In genomic region chr11:78803587-78804316, GRCm38 (mm10) we compare ENCODE assay signal across 11 mouse cellular contexts. TPM values are rescaled to one million over a fixed set of nuclear protein-coding genes. Genes with fewer than 3 reads are reported as not detected.
DNase-seq lines count a peak whose midpoint lies in the region; ATAC-seq and TF ChIP-seq lines count a peak whose summit lies in the region.
"Had no signal": no experiment of that assay in that cellular context is flagged by ENCODE, and none has a peak within 500 bp of the region (broad histone marks: within the 10 kb centered on the region; RNA-seq: fewer than 3 reads in every experiment).

No protein-coding gene starts in this region.

- WGBS in hindbrain, embryonic 10.5 days: 68% methylated on average over 14 of the region's 14 CpGs
- 66% methylated on average over 14 of the region's 14 CpGs for WGBS in hindbrain, embryonic 11.5 days
- WGBS in heart, embryonic 12.5 days: 56% methylated on average over 14 of the region's 14 CpGs
- 47% methylated on average over 14 of the region's 14 CpGs for WGBS in liver, postnatal 0 days (ENCODE audit: insufficient replicate concordance)

- no peaks in the 10 kb centered on the region for H3K36me3 ChIP-seq in hindbrain, embryonic 10.5 days
- no peaks in the 10 kb centered on the region for H3K36me3 ChIP-seq in hindbrain, embryonic 11.5 days (ENCODE audit: control insufficient read depth, insufficient read depth, low read length)
- H3K36me3 ChIP-seq in heart, embryonic 12.5 days: no peaks in the 10 kb centered on the region
- H3K36me3 ChIP-seq in liver, postnatal 0 days (replicated peaks; ENCODE audit: insufficient read depth, low read length): no peaks in the 10 kb centered on the region
- H3K36me3 ChIP-seq: stomach, embryonic 15.5 days had no signal

- 0 out of 2 replicates have a peak overlapping the region, but pooled peaks have one; percentile 4 for H3K27ac ChIP-seq in hindbrain, embryonic 10.5 days
- no peak overlapping the region for H3K27ac ChIP-seq in hindbrain, embryonic 11.5 days (ENCODE audit: low read depth, low read length)
- peak overlapping the region; percentile 50; the same call in 1 of the 2 replicates for H3K27ac ChIP-seq in heart, embryonic 12.5 days (ENCODE audit: poor library complexity, severe bottlenecking)
- H3K27ac ChIP-seq in liver, postnatal 0 days (ENCODE audit: low read depth): no peak overlapping the region
- H3K27ac ChIP-seq: macrophage; stomach, embryonic 15.5 days had no signal

- no peak for DNase-seq in hindbrain, embryonic 10.5 days (ENCODE audit: low spot score)
- no peak for DNase-seq in hindbrain, embryonic 11.5 days (ENCODE audit: low spot score)
- DNase-seq in MN1 (ENCODE audit: low spot score): peak; percentile 82
- peak; percentile 54 for DNase-seq in cerebellum, adult 9-11 months
- peak; percentile 35 for DNase-seq in liver, postnatal 0 days
- DNase-seq in testis, postnatal 10 days (ENCODE audit: low spot score): peak; percentile 89
- DNase-seq in thymus, postnatal 0 days (ENCODE audit: low spot score): no peak

- H3K4me3 ChIP-seq in hindbrain, embryonic 10.5 days: no peak overlapping the region
- no peak overlapping the region for H3K4me3 ChIP-seq in hindbrain, embryonic 11.5 days (ENCODE audit: low read depth, low read length)
- H3K4me3 ChIP-seq in heart, embryonic 12.5 days: no peak overlapping the region
- no peak overlapping the region for H3K4me3 ChIP-seq in liver, postnatal 0 days (ENCODE audit: low read depth, low read length)
- H3K4me3 ChIP-seq: erythroblast, embryonic 14.5 days; stomach, embryonic 15.5 days had no signal

- peaks cover 30% of the 10 kb centered on the region for H3K27me3 ChIP-seq in hindbrain, embryonic 10.5 days (ENCODE audit: insufficient read depth, poor library complexity, severe bottlenecking)
- no peaks in the 10 kb centered on the region for H3K27me3 ChIP-seq in hindbrain, embryonic 11.5 days (ENCODE audit: control insufficient read depth, insufficient read depth, low read length)
- no peaks in the 10 kb centered on the region for H3K27me3 ChIP-seq in heart, embryonic 12.5 days (replicated peaks)
- no peaks in the 10 kb centered on the region for H3K27me3 ChIP-seq in liver, postnatal 0 days (ENCODE audit: insufficient read depth, low read length)
- H3K27me3 ChIP-seq: stomach, embryonic 15.5 days had no signal

- H3K9me3 ChIP-seq in hindbrain, embryonic 10.5 days: no peaks in the 10 kb centered on the region
- H3K9me3 ChIP-seq in hindbrain, embryonic 11.5 days (ENCODE audit: control insufficient read depth, low read length): no peaks in the 10 kb centered on the region
- H3K9me3 ChIP-seq in heart, embryonic 12.5 days (replicated peaks): no peaks in the 10 kb centered on the region
- no peaks in the 10 kb centered on the region for H3K9me3 ChIP-seq in liver, postnatal 0 days (ENCODE audit: low read length)
- H3K9me3 ChIP-seq: stomach, embryonic 15.5 days had no signal

- ATAC-seq in hindbrain, embryonic 11.5 days (ENCODE audit: low FRiP score): no peak
- 0 out of 2 replicates have a peak, but pooled peaks have one; percentile 48 for ATAC-seq in heart, embryonic 12.5 days (ENCODE audit: insufficient number of reproducible peaks, low FRiP score)
- peak; percentile 47 for ATAC-seq in liver, postnatal 0 days

- TF ChIP-seq CTCF in liver, postnatal 0 days (IDR thresholded peaks at IDR 0.05; ENCODE audit: low read depth): no peak

- no peak overlapping the region for H3K4me2 ChIP-seq in hindbrain, embryonic 11.5 days (replicated peaks; ENCODE audit: low read depth, low read length)
- 0 out of 2 replicates have a peak overlapping the region, but pooled peaks have one; percentile 2 for H3K4me2 ChIP-seq in heart, embryonic 12.5 days
- no peak overlapping the region for H3K4me2 ChIP-seq in liver, postnatal 0 days (ENCODE audit: low read depth, low read length)
- H3K4me2 ChIP-seq: stomach, embryonic 15.5 days had no signal

- H3K9ac ChIP-seq in hindbrain, embryonic 11.5 days (ENCODE audit: low read depth, low read length): no peak overlapping the region
- no peak overlapping the region for H3K9ac ChIP-seq in heart, embryonic 12.5 days
- H3K9ac ChIP-seq in liver, postnatal 0 days (replicated peaks): no peak overlapping the region
- H3K9ac ChIP-seq: stomach, embryonic 15.5 days had no signal

- peaks cover 17% of the 10 kb centered on the region for H3K4me1 ChIP-seq in hindbrain, embryonic 10.5 days (replicated peaks)
- H3K4me1 ChIP-seq in hindbrain, embryonic 11.5 days (replicated peaks; ENCODE audit: control insufficient read depth, insufficient read depth, low read length): no peaks in the 10 kb centered on the region; the same call in 1 of the 2 replicates
- peaks cover 8% of the 10 kb centered on the region for H3K4me1 ChIP-seq in heart, embryonic 12.5 days (replicated peaks)
- H3K4me1 ChIP-seq in liver, postnatal 0 days (ENCODE audit: insufficient read depth): peaks cover 9% of the 10 kb centered on the region; the same call in 1 of the 2 replicates

- no peak for TF ChIP-seq EP300 in liver, postnatal 0 days (IDR thresholded peaks at IDR 0.05; ENCODE audit: low read depth)

RNA-seq across cellular contexts. Expression of gene Lyrm9, which starts 22.6 kb away (rescaled TPM):
- polyA plus RNA-seq in hindbrain, embryonic 10.5 days (2016; fragmentation: Nextera tagmentation; extraction: Ambion mirVana): 19.8 and 23.9 TPM in 2 replicates
- 16.6 and 19.8 TPM in 2 replicates for polyA plus RNA-seq in hindbrain, embryonic 11.5 days (2014; fragmentation: Nextera tagmentation; extraction: Ambion mirVana)
- polyA plus RNA-seq in heart, embryonic 12.5 days (2016; fragmentation: Nextera tagmentation; extraction: Ambion mirVana): 33.5 and 35.9 TPM in 2 replicates
- polyA plus RNA-seq in liver, postnatal 0 days (2015; fragmentation: Nextera tagmentation; extraction: Ambion mirVana): 12.9 and 16.5 TPM in 2 replicates
- polyA plus RNA-seq in thymus, postnatal 0 days (2015; fragmentation: Nextera tagmentation; extraction: Ambion mirVana): 28.4 and 31.0 TPM in 2 replicates

RNA-seq across cellular contexts. Expression of gene Ccnq, which starts 52.2 kb away (rescaled TPM):
- 36.4 and 37.9 TPM in 2 replicates for polyA plus RNA-seq in hindbrain, embryonic 10.5 days (2016; fragmentation: Nextera tagmentation; extraction: Ambion mirVana)
- 32.3 and 33.2 TPM in 2 replicates for polyA plus RNA-seq in hindbrain, embryonic 11.5 days (2014; fragmentation: Nextera tagmentation; extraction: Ambion mirVana)
- 25.2 and 28.1 TPM in 2 replicates for polyA plus RNA-seq in heart, embryonic 12.5 days (2016; fragmentation: Nextera tagmentation; extraction: Ambion mirVana)
- 19.0 and 20.1 TPM in 2 replicates for polyA plus RNA-seq in liver, postnatal 0 days (2015; fragmentation: Nextera tagmentation; extraction: Ambion mirVana)
- polyA plus RNA-seq in thymus, postnatal 0 days (2015; fragmentation: Nextera tagmentation; extraction: Ambion mirVana): 48.5 and 50.8 TPM in 2 replicates

Comparison
In these comparisons a context has a peak if more than half of its experiments do, and no peak if none do; other contexts are left out.
1. H3K27ac ChIP-seq: peak in hindbrain, embryonic 10.5 days (single experiment) and heart, embryonic 12.5 days (single experiment); none in hindbrain, embryonic 11.5 days (single experiment) and liver, postnatal 0 days (single experiment).
2. DNase-seq: peak in MN1 (single experiment), cerebellum, adult 9-11 months (single experiment), liver, postnatal 0 days (single experiment) and testis, postnatal 10 days (single experiment); none in hindbrain, embryonic 10.5 days (single experiment), hindbrain, embryonic 11.5 days (single experiment) and thymus, postnatal 0 days (single experiment).